Mouse (Mus musculus) lung, embryonic 14.5 days (tissue): ENCODE measurements around the gene Arhgap33. TPM values are rescaled to one million over a fixed set of nuclear protein-coding genes. Genes with fewer than 3 reads are reported as not detected.

Experiments
- ATAC-seq: fragments of 200-750 bp; cut with Nextera tagmentation; 2 replicates; pipeline ENCODE4 v1.8.0; 2017; ENCODE audit warnings: mild to moderate bottlenecking, moderate TSS enrichment, moderate library complexity; ENCODE audit not compliant: insufficient read depth
- DNase-seq: peaks from one replicate; pipeline ENCODE4 v3.0.0-alpha.2; 2015
- H3K27ac ChIP-seq: fragments of 300-500 bp; sonication (generic); 2 replicates; pipeline ENCODE4 v1.5.1; 2014; ENCODE audit warnings: low read depth, mild to moderate bottlenecking, moderate library complexity
- H3K27me3 ChIP-seq: fragments of 300-500 bp; sonication (generic); 2 replicates; pipeline ENCODE4 v1.6.1; 2014; ENCODE audit warnings: low read length, control low read depth; ENCODE audit not compliant: insufficient read depth
- H3K36me3 ChIP-seq: fragments of 300-500 bp; sonication (generic); 2 replicates; pipeline ENCODE4 v1.6.1; 2014; ENCODE audit warnings: control low read depth; ENCODE audit not compliant: insufficient read depth
- H3K4me1 ChIP-seq: fragments of 300-500 bp; sonication (generic); 2 replicates; pipeline ENCODE4 v1.6.1; 2014; ENCODE audit warnings: antibody characterized with exemption, control low read depth; ENCODE audit not compliant: insufficient read depth
- H3K4me2 ChIP-seq: fragments of 300-500 bp; sonication (generic); 2 replicates; pipeline ENCODE4 v1.6.1; 2014; ENCODE audit warnings: mild to moderate bottlenecking
- H3K4me3 ChIP-seq: fragments of 300-500 bp; sonication (generic); 2 replicates; pipeline ENCODE4 v1.5.1; 2014; ENCODE audit warnings: low read depth, low read length
- H3K9ac ChIP-seq: fragments of 300-500 bp; sonication (generic); 2 replicates; pipeline ENCODE4 v1.6.1; 2014
- H3K9me3 ChIP-seq: fragments of 300-500 bp; sonication (generic); 2 replicates; pipeline ENCODE4 v1.6.1; 2016; ENCODE audit warnings: low read depth, low read length, control low read depth
- CTCF ChIP-seq: IDR thresholded peaks from 2 replicates; pipeline ENCODE4 v1.5.1; 2016; ENCODE audit warnings: antibody characterized with exemption, low read depth
- WGBS: fragments of 180-500 bp; shearing (Covaris S2); extraction: QIAGEN DNeasy Blood & Tissue Kit; methylation state at CpG from one replicate; pipeline ENCODE4 v1.1.7; 2014; 5-methylcytosine and 5-hydroxymethylcytosine counted together
- microRNA-seq: library from miRNA; unstranded; fragments of <30 nt; microRNA quantifications from one replicate; pipeline ENCODE4, GENCODE M21; 2016; ENCODE audit warnings: borderline number of aligned reads
- polyA plus RNA-seq: library from polyadenylated mRNA; unstranded; fragments of >200 nt; fragmentation: Nextera tagmentation; extraction: Ambion mirVana; gene quantifications from 2 replicates; pipeline ENCODE4 v1.2.1, GENCODE M21; 2014

Arhgap33 gene
- polyA plus RNA-seq, 1 experiment from 2014 or later = 14.3 TPM

GRCm38 (mm10) chr7:30474999-30475398 is 59.9 kb downstream of the Arhgap33 start:
- no peak for DNase-seq
- Histone ChIP-seq H3K4me2 (no peak overlapping the region), H3K9me3 (no peaks in the 10 kb centered on the region), H3K27me3 (no peaks in the 10 kb centered on the region), H3K4me3 (no peak overlapping the region), H3K4me1 (no peaks in the 10 kb centered on the region), H3K36me3 (no peaks in the 10 kb centered on the region), H3K27ac (no peak overlapping the region), H3K9ac (no peak overlapping the region)
- no peak for ATAC-seq
- no peak for TF ChIP-seq CTCF
- WGBS = 58% methylated on average over 4 of the region's 4 CpGs

- peak; percentile 75 for TF ChIP-seq CTCF
- DNase-seq (peak; percentile 67), ATAC-seq (no peak)
- Histone ChIP-seq H3K36me3 (no peaks in the 10 kb centered on the region), H3K4me3 (no peak overlapping the region), H3K9me3 (no peaks in the 10 kb centered on the region), H3K4me1 (no peaks in the 10 kb centered on the region), H3K9ac (no peak overlapping the region), H3K27me3 (peaks cover 7% of the 10 kb centered on the region), H3K27ac (no peak overlapping the region), H3K4me2 (no peak overlapping the region)
- whole genome bisulfite sequencing = 46% methylated on average over 5 of the region's 5 CpGs
Observed at GRCm38 (mm10) chr7:30472411-30472810, 62.4 kb downstream of the Arhgap33 start.

Small RNA genes within 50 kb of the gene (microRNA-seq; reads per million reads assigned to microRNA genes)
- 1.4 reads per million for gene Gm38670

Other genes with a start within 250 kb of the Arhgap33 start
- 31.1 and 41.9 TPM in 2 replicates for gene Clip3, start 243.3 kb downstream of the Arhgap33 start, polyA plus RNA-seq
- 72.1 and 73.1 TPM in 2 replicates for gene Alkbh6, start 226.3 kb downstream of the Arhgap33 start, polyA plus RNA-seq
- 21.9 and 23.2 TPM in 2 replicates for gene Syne4, start 220.3 kb downstream of the Arhgap33 start, polyA plus RNA-seq
- gene E130208F15Rik, start 213.3 kb downstream of the Arhgap33 start, polyA plus RNA-seq = not detected in 2 replicates
- gene Sdhaf1, start 211.2 kb downstream of the Arhgap33 start, polyA plus RNA-seq = 21.3 and 22.7 TPM in 2 replicates
- gene Lrfn3, start 172.3 kb downstream of the Arhgap33 start, polyA plus RNA-seq = 3.4 and 3.7 TPM in 2 replicates
- 46.0 and 46.8 TPM in 2 replicates for gene Tyrobp, start 121.3 kb downstream of the Arhgap33 start, polyA plus RNA-seq
- 1.5 and 2.0 TPM in 2 replicates for gene Hcst, start 115.2 kb downstream of the Arhgap33 start, polyA plus RNA-seq
- 1.7 and 2.0 TPM in 2 replicates for gene Nfkbid, start 113.3 kb downstream of the Arhgap33 start, polyA plus RNA-seq
- 22.3 and 22.6 TPM in 2 replicates for gene Aplp1, start 89.5 kb downstream of the Arhgap33 start, polyA plus RNA-seq
- gene Kirrel2, start 77.4 kb downstream of the Arhgap33 start, polyA plus RNA-seq = not detected in 2 replicates
- gene Nphs1, start 76.7 kb downstream of the Arhgap33 start, polyA plus RNA-seq = 0.19 TPM in 1 of 2 replicates, not detected in the other
- not detected in 2 replicates for gene Prodh2, start 41.4 kb downstream of the Arhgap33 start, polyA plus RNA-seq
- 24.9 and 26.0 TPM in 2 replicates for gene Hspb6, start 17.1 kb upstream of the Arhgap33 start, polyA plus RNA-seq
- gene Proser3, start 17.2 kb upstream of the Arhgap33 start, polyA plus RNA-seq = 18.3 and 18.7 TPM in 2 replicates
- 33.7 and 34.7 TPM in 2 replicates for gene Lin37, start 24.8 kb upstream of the Arhgap33 start, polyA plus RNA-seq
- 101 and 120 TPM in 2 replicates for gene U2af1l4, start 28.2 kb upstream of the Arhgap33 start, polyA plus RNA-seq
- gene Gm49396, start 28.3 kb upstream of the Arhgap33 start, polyA plus RNA-seq = 7.9 and 9.9 TPM in 2 replicates
- 104 and 105 TPM in 2 replicates for gene Psenen, start 28.6 kb upstream of the Arhgap33 start, polyA plus RNA-seq
- gene Igflr1, start 30.4 kb upstream of the Arhgap33 start, polyA plus RNA-seq = 3.0 and 4.1 TPM in 2 replicates
- 11.7 and 14.8 TPM in 2 replicates for gene Kmt2b, start 53.7 kb upstream of the Arhgap33 start, polyA plus RNA-seq
- gene Zbtb32, start 63.8 kb upstream of the Arhgap33 start, polyA plus RNA-seq = 1.7 and 2.4 TPM in 2 replicates
- 0.46 and 0.51 TPM in 2 replicates for gene Upk1a, start 77.8 kb upstream of the Arhgap33 start, polyA plus RNA-seq
- 855 and 914 TPM in 2 replicates for gene Cox6b1, start 91.1 kb upstream of the Arhgap33 start, polyA plus RNA-seq
- not detected in 2 replicates for gene Etv2, start 100.8 kb upstream of the Arhgap33 start, polyA plus RNA-seq
- gene Rbm42, start 115.3 kb upstream of the Arhgap33 start, polyA plus RNA-seq = 115 and 117 TPM in 2 replicates
- 63.5 TPM in 2 replicates for gene Haus5, start 129.9 kb upstream of the Arhgap33 start, polyA plus RNA-seq
- not detected in 2 replicates for gene Pmis2, start 136.5 kb upstream of the Arhgap33 start, polyA plus RNA-seq
- gene 2200002J24Rik, start 163.9 kb upstream of the Arhgap33 start, polyA plus RNA-seq = 0.34 and 0.46 TPM in 2 replicates
- gene Atp4a, start 177.1 kb upstream of the Arhgap33 start, polyA plus RNA-seq = 0.23 and 0.42 TPM in 2 replicates
- gene Tmem147, start 194.5 kb upstream of the Arhgap33 start, polyA plus RNA-seq = 169 and 179 TPM in 2 replicates
- 0.68 and 0.91 TPM in 2 replicates for gene Gapdhs, start 208.6 kb upstream of the Arhgap33 start, polyA plus RNA-seq
- 0.34 and 1.3 TPM in 2 replicates for gene Sbsn, start 216.4 kb upstream of the Arhgap33 start, polyA plus RNA-seq
- 2.4 TPM in 2 replicates for gene Dmkn, start 228.7 kb upstream of the Arhgap33 start, polyA plus RNA-seq